Mouse (Mus musculus) limb, embryonic 10.5 days (tissue): Measurements from ENCODE around the gene Gzf1. TPM values are rescaled to one million over a fixed set of nuclear protein-coding genes. Genes with fewer than 3 reads are reported as not detected.
A peak's percentile ranks its signal among the peaks of the same experiment; 100 is the strongest.

Experiments
- DNase-seq: peaks from one replicate; pipeline ENCODE4 v3.0.0-alpha.2; 2017; ENCODE audit warnings: low spot score
- H3K27ac ChIP-seq: fragments of 300-500 bp; sonication (generic); 2 replicates; pipeline ENCODE4 v1.5.1; 2016; ENCODE audit warnings: mild to moderate bottlenecking
- H3K27me3 ChIP-seq: fragments of 300-500 bp; sonication (generic); 2 replicates; pipeline ENCODE4 v1.6.1; 2016; ENCODE audit warnings: low read depth, mild to moderate bottlenecking; ENCODE audit not compliant: poor library complexity, severe bottlenecking
- H3K36me3 ChIP-seq: fragments of 300-500 bp; sonication (generic); 2 replicates; pipeline ENCODE4 v1.6.1; 2016; ENCODE audit warnings: mild to moderate bottlenecking, moderate library complexity
- H3K4me1 ChIP-seq: fragments of 300-500 bp; sonication (generic); 2 replicates; pipeline ENCODE4 v1.6.1; 2016
- H3K4me3 ChIP-seq: fragments of 300-500 bp; sonication (generic); 2 replicates; pipeline ENCODE4 v1.5.1; 2016; ENCODE audit warnings: mild to moderate bottlenecking, moderate library complexity
- H3K9me3 ChIP-seq: fragments of 300-500 bp; sonication (generic); replicated peaks from 2 replicates; pipeline ENCODE4 v1.6.1; 2016; ENCODE audit warnings: mild to moderate bottlenecking
- WGBS: fragments of 180-500 bp; shearing (Covaris S2); methylation state at CpG from one replicate; pipeline ENCODE4 v1.1.7; 2016; 5-methylcytosine and 5-hydroxymethylcytosine counted together
- polyA plus RNA-seq: library from polyadenylated mRNA; unstranded; fragments of >200 nt; fragmentation: Nextera tagmentation; extraction: Ambion mirVana; gene quantifications from 2 replicates; pipeline ENCODE4 v1.2.1, GENCODE M21; 2016

The Gzf1 gene
- polyA plus RNA-seq, 1 experiment from 2014 or later, result 27.7 TPM

- Histone ChIP-seq H3K36me3 (no peaks in the 10 kb centered on the region), H3K9me3 (no peaks in the 10 kb centered on the region), H3K27ac (no peak overlapping the region), H3K4me1 (no peaks in the 10 kb centered on the region), H3K27me3 (no peaks in the 10 kb centered on the region), H3K4me3 (no peak overlapping the region)
- 84% methylated on average over 2 of the region's 2 CpGs for WGBS
- no peak for DNase-seq
Measured at GRCm38 (mm10) chr2:148719271-148719995, 38.6 kb downstream of the Gzf1 start.

- H3K27ac ChIP-seq, result peak overlapping the region; percentile 78
- H3K36me3 ChIP-seq, result no peaks in the 10 kb centered on the region
- no peaks in the 10 kb centered on the region for H3K27me3 ChIP-seq
- peak overlapping the region; percentile 67 for H3K4me3 ChIP-seq
- peaks cover 9% of the 10 kb centered on the region; the same call in 1 of the 2 replicates for H3K4me1 ChIP-seq
- H3K9me3 ChIP-seq, result no peaks in the 10 kb centered on the region
- 1% methylated on average over 35 of the region's 35 CpGs for WGBS
- peak; percentile 52 for DNase-seq
Measured at GRCm38 (mm10) chr2:148731614-148732326, 50.9 kb downstream of the Gzf1 start.

- Histone ChIP-seq H3K4me3 (peak within 1 kb of the TSS; percentile 67), H3K36me3 (no peaks in the 10 kb centered on the region), H3K9me3 (no peaks in the 10 kb centered on the region), H3K4me1 (peaks cover 9% of the 10 kb centered on the region; the same call in 1 of the 2 replicates), H3K27me3 (no peaks in the 10 kb centered on the region), H3K27ac (peak within 1 kb of the TSS; percentile 78)
- DNase-seq, result peak; percentile 90
- WGBS, result 4% methylated on average over 18 of the region's 18 CpGs
Measured at GRCm38 (mm10) chr2:148732327-148733000, 51.6 kb downstream of the Gzf1 start, which contains the start of gene Napb. Napb (minus strand) TSS chr2:148732467.

Other genes with a start within 250 kb of the Gzf1 start
- 5.0 and 5.5 TPM in 2 replicates for gene Cd93, start 237.5 kb upstream of the Gzf1 start, polyA plus RNA-seq
- 140 and 146 TPM in 2 replicates for gene Nxt1, start 8.4 kb upstream of the Gzf1 start, polyA plus RNA-seq
- gene Napb, start 51.4 kb downstream of the Gzf1 start, polyA plus RNA-seq, result 3.3 and 3.8 TPM in 2 replicates
- gene Cstl1, start 69.3 kb downstream of the Gzf1 start, polyA plus RNA-seq, result not detected in 2 replicates
- not detected in 2 replicates for gene Cst11, start 90.5 kb downstream of the Gzf1 start, polyA plus RNA-seq
- not detected in 2 replicates for gene 8030411F24Rik, start 101.0 kb downstream of the Gzf1 start, polyA plus RNA-seq
- gene Cst12, start 108.3 kb downstream of the Gzf1 start, polyA plus RNA-seq, result not detected in 2 replicates
- gene Cst8, start 117.8 kb downstream of the Gzf1 start, polyA plus RNA-seq, result not detected in 2 replicates
- gene Cst13, start 139.1 kb downstream of the Gzf1 start, polyA plus RNA-seq, result not detected in 2 replicates
- not detected in 2 replicates for gene Cst9, start 154.1 kb downstream of the Gzf1 start, polyA plus RNA-seq
- gene 9230104L09Rik, start 184.0 kb downstream of the Gzf1 start, polyA plus RNA-seq, result not detected in 2 replicates
- gene Cst3, start 194.7 kb downstream of the Gzf1 start, polyA plus RNA-seq, result 209 and 241 TPM in 2 replicates